Mouse (Mus musculus) forebrain, embryonic 10.5 days (tissue): ENCODE data around the gene Ankrd33. TPM values are rescaled to one million over a fixed set of nuclear protein-coding genes. Genes with fewer than 3 reads are reported as not detected.
"Not testable (repeated sequence)": the region's sequence is repeated elsewhere in the genome, so short reads cannot be mapped to it uniquely, and the experiment has no call there.

Source experiments
- DNase-seq: peaks from one replicate; pipeline ENCODE4 v3.0.0-alpha.2; 2017; ENCODE audit warnings: low spot score; ENCODE audit errors: extremely low spot score
- H3K27ac ChIP-seq: fragments of 300-500 bp; sonication (generic); 2 replicates; pipeline ENCODE4 v1.5.1; 2016; ENCODE audit warnings: mild to moderate bottlenecking
- H3K27me3 ChIP-seq: fragments of 300-500 bp; sonication (generic); 2 replicates; pipeline ENCODE4 v1.6.1; 2016; ENCODE audit warnings: mild to moderate bottlenecking; ENCODE audit not compliant: poor library complexity, severe bottlenecking
- H3K36me3 ChIP-seq: fragments of 300-500 bp; sonication (generic); replicated peaks from 2 replicates; pipeline ENCODE4 v1.6.1; 2016; ENCODE audit warnings: mild to moderate bottlenecking, moderate library complexity
- H3K4me1 ChIP-seq: fragments of 300-500 bp; sonication (generic); 2 replicates; pipeline ENCODE4 v1.6.1; 2016
- H3K4me3 ChIP-seq: fragments of 300-500 bp; sonication (generic); 2 replicates; pipeline ENCODE4 v1.5.1; 2016; ENCODE audit warnings: mild to moderate bottlenecking, moderate library complexity
- H3K9me3 ChIP-seq: fragments of 300-500 bp; sonication (generic); 2 replicates; pipeline ENCODE4 v1.6.1; 2016; ENCODE audit warnings: mild to moderate bottlenecking, moderate library complexity
- WGBS: fragments of 180-500 bp; shearing (Covaris S2); methylation state at CpG from one replicate; pipeline ENCODE4 v1.1.7; 2016; 5-methylcytosine and 5-hydroxymethylcytosine counted together
- polyA plus RNA-seq: library from polyadenylated mRNA; unstranded; fragments of >200 nt; fragmentation: Nextera tagmentation; extraction: Ambion mirVana; gene quantifications from 2 replicates; pipeline ENCODE4 v1.2.1, GENCODE M21; 2016

Gene Ankrd33
- polyA plus RNA-seq, 1 experiment from 2014 or later = not detected

DNA sequence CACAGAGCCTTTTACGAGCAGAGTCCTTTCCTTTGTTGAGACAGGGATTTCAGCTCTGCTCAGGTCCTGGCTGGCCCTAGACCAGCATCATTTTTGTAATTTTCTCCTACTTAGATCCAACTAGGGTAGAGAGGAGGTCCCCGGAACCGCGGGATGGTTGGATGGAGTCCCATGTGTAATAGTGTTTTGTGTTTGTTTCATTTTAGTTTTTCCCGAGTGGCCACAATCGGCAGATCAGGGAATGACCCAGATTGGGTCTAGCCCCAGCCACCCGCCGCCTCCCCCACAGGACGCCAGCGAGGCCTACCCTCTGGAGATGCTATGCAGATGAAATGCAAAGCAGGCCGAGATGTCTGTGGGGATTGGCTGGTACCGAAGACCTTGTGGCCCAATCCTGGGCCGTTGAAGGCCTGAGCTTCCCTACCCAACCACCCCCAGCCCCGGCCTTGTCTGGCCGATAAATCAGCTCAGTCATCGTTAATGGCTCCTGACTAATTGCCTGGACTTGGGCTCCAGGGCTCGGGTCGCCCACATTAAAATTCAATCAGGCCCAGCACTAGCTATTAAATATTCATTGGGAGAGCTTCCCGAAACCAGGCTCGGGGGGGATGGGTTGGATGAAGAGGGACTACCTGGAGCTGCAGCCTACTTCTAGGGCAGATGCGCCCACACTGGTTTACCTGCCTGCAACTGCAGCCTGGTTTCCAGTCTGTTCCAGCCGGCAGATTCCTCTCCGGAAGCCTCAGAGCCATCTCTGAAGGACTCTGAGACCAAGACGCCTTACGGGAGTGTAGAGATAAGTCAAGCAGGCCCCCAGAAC lies 22.5 kb upstream of the Ankrd33 start:
- H3K9me3 ChIP-seq = no peaks in the 10 kb centered on the region
- H3K27me3 ChIP-seq = peaks cover 81% of the 10 kb centered on the region
- peaks cover 76% of the 10 kb centered on the region for H3K4me1 ChIP-seq
- H3K36me3 ChIP-seq = no peaks in the 10 kb centered on the region
- DNase-seq = peak; percentile 73
- WGBS = 7% methylated on average over 25 of the region's 25 CpGs
- H3K27ac ChIP-seq = peak overlapping the region; percentile 76
- peak overlapping the region; percentile 32 for H3K4me3 ChIP-seq

DNA sequence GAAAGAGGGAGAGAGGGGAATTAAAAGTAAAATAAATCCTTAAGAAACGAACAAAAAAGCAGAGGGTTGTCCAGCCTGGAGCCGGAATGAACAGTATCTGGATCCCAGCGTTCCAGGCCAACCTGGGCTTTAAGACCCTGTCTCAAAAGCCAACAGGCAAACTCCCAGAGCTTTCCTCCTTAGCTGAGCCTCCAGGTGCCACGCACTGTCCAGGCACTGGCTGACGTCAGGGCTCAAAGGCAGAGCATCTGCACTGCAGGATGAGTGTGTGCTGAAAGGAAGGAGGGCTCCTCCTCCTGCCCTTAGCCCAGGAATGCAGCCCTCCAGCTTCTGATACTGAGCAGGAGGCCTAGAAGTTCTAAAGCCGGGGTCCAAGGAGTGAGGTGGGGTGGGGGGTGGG lies 21.6 kb upstream of the Ankrd33 start:
- H3K27me3 ChIP-seq = peaks cover 91% of the 10 kb centered on the region
- DNase-seq = no peak
- H3K27ac ChIP-seq = peak overlapping the region; percentile 76
- no peaks in the 10 kb centered on the region for H3K36me3 ChIP-seq
- no peak overlapping the region for H3K4me3 ChIP-seq
- peaks cover 76% of the 10 kb centered on the region for H3K4me1 ChIP-seq
- H3K9me3 ChIP-seq = no peaks in the 10 kb centered on the region
- 37% methylated on average over 6 of the region's 6 CpGs for WGBS

GRCm38 (mm10) chr15:101094979-101095378 lies 20.6 kb upstream of the Ankrd33 start:
- WGBS = 54% methylated on average over 9 of the region's 9 CpGs
- Histone ChIP-seq H3K9me3 (no peaks in the 10 kb centered on the region), H3K27me3 (peaks cover 90% of the 10 kb centered on the region), H3K4me1 (peaks cover 79% of the 10 kb centered on the region), H3K4me3 (peak overlapping the region; percentile 1; the same call in 1 of the 2 replicates), H3K36me3 (no peaks in the 10 kb centered on the region), H3K27ac (peak overlapping the region; percentile 76)
- peak; percentile 57 for DNase-seq

DNA sequence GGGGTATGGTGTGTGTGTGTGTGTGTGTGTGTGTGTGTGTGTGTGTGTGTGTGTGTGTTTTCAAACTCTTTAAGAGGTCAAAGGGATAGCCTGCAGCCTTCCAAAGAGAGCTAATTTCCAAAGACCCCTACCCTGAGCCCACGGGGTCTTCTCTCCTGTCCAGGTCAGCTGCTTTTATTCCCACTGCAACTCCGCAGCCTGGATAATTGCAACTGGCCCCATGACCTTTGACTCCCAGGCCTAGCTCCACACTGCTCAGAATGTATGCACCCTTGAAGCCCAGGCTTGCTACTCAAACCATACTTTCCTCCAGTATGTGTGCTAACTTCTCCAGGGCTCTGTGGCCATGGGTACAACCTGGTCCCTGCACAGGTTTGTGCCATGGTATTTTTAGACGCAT lies 20.2 kb upstream of the Ankrd33 start:
- Histone ChIP-seq H3K27me3 (peaks cover 91% of the 10 kb centered on the region), H3K27ac (peak overlapping the region; percentile 76), H3K9me3 (no peaks in the 10 kb centered on the region), H3K4me1 (peaks cover 79% of the 10 kb centered on the region), H3K4me3 (no peak overlapping the region), H3K36me3 (no peaks in the 10 kb centered on the region)
- no peak for DNase-seq
- WGBS = 46% methylated on average over 3 of the region's 3 CpGs

DNA sequence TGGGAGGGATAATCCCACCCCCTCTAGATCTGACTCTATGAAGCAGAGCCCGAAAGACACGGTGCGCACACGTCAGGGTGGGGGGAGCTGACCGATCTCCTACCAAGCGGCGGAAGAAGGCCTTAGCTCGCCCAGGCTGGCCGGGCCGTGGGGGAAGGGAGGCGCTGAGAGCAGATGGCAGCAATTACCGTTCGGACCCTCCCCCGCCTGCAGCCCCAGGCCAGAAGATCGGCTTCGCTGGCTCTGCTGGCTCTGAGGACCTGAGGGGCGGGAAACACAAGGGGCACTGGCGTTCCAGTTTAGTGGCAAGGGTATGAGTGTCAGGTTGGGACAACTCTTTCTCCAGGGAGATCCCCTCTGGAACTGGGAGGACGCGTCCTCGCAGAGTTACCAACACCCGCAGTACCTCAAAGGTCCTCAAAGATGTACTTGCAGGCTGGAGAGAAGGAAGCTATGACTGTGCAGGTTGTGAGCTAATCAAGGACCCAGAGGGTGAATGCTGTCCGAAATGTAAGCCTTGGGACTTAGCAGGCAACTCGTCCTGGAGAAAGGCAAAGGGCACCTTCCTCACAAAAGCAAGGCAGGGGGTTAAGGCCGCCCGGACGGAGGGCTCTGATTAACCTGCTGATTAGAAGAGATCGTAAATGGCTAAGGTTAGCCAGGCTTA lies 17.4 kb upstream of the Ankrd33 start:
- H3K4me3 ChIP-seq = peak overlapping the region; percentile 40
- peak; percentile 81 for DNase-seq
- no peaks in the 10 kb centered on the region for H3K9me3 ChIP-seq
- peaks cover 73% of the 10 kb centered on the region for H3K4me1 ChIP-seq
- under 1% methylated on average over 28 of the region's 28 CpGs for WGBS
- peaks cover 76% of the 10 kb centered on the region for H3K27me3 ChIP-seq
- H3K36me3 ChIP-seq = no peaks in the 10 kb centered on the region
- H3K27ac ChIP-seq = peak overlapping the region; percentile 76

DNA sequence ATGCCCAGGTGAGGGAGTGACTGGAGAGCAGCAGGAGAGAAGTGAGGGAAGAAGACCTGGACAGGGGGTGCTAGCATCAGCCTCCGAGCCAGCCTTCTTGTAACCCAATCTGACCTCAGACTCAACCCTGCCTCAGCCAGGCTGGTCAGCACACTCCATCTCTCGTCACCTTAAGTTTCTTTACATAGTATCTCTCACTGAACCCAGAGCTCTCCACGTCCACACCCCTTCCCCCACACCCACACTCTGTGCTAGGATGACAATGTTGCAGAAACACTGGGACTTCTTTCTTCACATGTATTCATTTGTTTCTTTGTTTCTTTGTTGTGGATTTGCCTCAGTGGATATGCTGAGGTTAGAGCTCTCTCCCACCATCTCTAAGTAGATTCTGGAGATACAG lies 14.6 kb upstream of the Ankrd33 start:
- peaks cover 52% of the 10 kb centered on the region for H3K27me3 ChIP-seq
- DNase-seq = no peak
- H3K4me3 ChIP-seq = no peak overlapping the region
- H3K36me3 ChIP-seq = no peaks in the 10 kb centered on the region
- H3K27ac ChIP-seq = no peak overlapping the region
- 89% methylated on average over 3 of the region's 3 CpGs for WGBS
- H3K4me1 ChIP-seq = peaks cover 64% of the 10 kb centered on the region
- no peaks in the 10 kb centered on the region for H3K9me3 ChIP-seq

DNA sequence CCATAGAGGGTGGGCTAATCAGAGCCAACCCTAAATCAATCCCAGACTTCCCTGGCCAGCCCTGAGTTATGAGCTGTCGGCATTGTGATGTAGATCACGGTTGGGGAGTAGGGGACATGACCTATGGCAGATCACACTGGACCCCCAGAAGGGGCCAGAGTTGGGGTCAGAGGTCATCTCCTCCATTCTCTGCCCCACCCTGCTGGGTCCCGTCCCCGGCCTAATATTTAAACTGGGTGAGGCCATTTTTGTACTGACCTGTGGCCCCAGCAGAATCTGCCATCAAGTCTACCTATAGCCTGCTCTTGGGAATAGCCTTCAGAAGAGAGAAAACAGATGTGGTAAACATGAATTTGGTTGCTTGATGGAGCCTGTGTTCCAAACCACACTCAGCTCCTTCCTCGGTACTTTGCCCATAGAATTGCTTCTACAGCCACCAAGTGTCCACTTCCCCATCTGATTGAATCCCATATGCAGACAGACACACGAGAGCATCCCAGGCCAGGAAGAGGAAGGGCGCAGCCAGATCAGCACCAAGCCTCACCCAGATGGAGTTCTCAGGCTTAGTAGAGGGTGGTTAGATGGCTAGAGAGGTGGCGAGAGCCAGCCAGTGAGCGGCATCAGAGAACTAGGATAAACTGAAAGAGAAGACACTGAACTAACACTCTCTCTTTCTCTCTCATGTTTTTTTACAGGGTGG lies 11.8 kb upstream of the Ankrd33 start:
- Histone ChIP-seq H3K4me1 (peaks cover 38% of the 10 kb centered on the region), H3K4me3 (no peak overlapping the region), H3K9me3 (no peaks in the 10 kb centered on the region), H3K27me3 (peaks cover 25% of the 10 kb centered on the region), H3K27ac (no peak overlapping the region), H3K36me3 (no peaks in the 10 kb centered on the region)
- no peak for DNase-seq
- 79% methylated on average over 9 of the region's 9 CpGs for WGBS

DNA sequence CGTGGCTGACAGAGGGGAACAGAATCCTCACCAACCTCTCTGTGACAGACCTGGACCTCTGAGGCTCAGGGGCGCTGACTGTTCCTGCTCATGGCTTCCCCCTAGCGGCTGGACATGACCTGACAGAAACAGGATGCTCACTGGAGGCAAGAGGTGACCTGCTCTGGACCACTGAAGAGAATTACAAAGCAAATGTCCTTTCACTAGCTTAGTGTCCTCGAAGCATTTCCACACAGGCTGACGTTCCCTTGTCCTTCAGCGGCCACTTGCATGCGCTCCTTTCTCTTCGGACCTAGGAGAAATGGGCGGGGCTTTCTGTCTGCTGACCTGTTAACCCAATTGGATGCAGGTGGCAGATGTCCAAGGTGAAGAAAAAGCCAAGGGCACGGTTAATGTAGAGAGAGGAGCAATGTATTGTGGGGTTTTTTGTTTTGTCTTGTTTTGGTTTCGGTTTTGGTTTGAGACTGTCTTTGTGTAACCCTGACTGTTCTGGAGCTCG lies 10.0 kb upstream of the Ankrd33 start:
- Histone ChIP-seq H3K27ac (no peak overlapping the region), H3K27me3 (peaks cover 10% of the 10 kb centered on the region; the same call in 1 of the 2 replicates), H3K9me3 (no peaks in the 10 kb centered on the region), H3K36me3 (no peaks in the 10 kb centered on the region), H3K4me3 (no peak overlapping the region), H3K4me1 (peaks cover 33% of the 10 kb centered on the region)
- peak; percentile 81 for DNase-seq
- WGBS = 16% methylated on average over 12 of the region's 12 CpGs

- 88% methylated on average over 10 of the region's 10 CpGs for WGBS
- no peaks in the 10 kb centered on the region for H3K36me3 ChIP-seq
- no peaks in the 10 kb centered on the region for H3K9me3 ChIP-seq
Measured at GRCm38 (mm10) chr15:101106011-101106410, 9.5 kb upstream of the Ankrd33 start.

DNA sequence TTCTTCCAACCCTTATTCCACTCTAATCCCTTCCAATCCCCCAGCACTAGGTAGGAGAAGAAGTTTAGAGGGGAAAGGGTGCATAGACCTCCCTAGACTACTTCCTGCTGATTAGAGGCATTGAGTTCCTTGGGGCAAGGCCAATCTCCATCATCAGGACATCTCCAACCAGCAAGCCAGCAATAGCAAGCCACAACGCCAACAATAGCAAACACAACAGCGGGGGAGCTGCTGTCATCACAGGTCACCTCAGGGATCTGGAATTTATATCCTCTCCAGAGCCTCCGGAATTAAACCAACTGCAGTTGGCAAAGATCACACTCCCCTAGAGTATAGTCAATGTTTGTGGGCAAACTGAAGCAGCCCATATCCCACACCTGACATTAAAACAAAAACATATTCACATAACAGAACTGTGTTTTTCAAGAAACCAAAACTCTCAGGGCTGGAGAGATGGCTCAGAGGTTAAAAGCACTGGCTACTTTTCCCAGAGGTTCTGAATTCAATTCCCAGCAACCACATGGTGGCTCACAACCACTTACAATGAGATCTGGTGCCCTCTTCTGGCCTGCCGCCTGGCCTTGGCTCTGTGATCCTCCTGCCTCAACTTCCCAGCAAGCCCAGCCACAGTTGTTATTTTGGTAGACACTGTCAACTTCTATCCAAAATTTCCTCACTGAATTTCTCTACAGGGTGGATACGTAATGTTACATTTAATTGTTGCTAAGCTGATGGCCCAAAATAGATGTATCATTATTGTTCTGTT lies 7.5 kb upstream of the Ankrd33 start:
- DNase-seq = no peak
- Histone ChIP-seq H3K27ac (no peak overlapping the region), H3K27me3 (peaks cover 14% of the 10 kb centered on the region), H3K4me1 (peaks cover 22% of the 10 kb centered on the region), H3K4me3 (no peak overlapping the region), H3K36me3 (no peaks in the 10 kb centered on the region), H3K9me3 (no peaks in the 10 kb centered on the region)
- WGBS = 90% methylated on average over 5 of the region's 5 CpGs

More at GRCm38 (mm10) chr15:101106011-101106410, 9.5 kb upstream of the Ankrd33 start:
- H3K4me3 ChIP-seq = no peak overlapping the region
- no peak for DNase-seq
- H3K27me3 ChIP-seq = peaks cover 9% of the 10 kb centered on the region
- peaks cover 33% of the 10 kb centered on the region for H3K4me1 ChIP-seq
- H3K27ac ChIP-seq = no peak overlapping the region

GRCm38 (mm10) chr15:101113176-101113575 lies 2.4 kb upstream of the Ankrd33 start:
- no peak overlapping the region for H3K4me3 ChIP-seq
- H3K9me3 ChIP-seq = peaks cover 3% of the 10 kb centered on the region; the same call in 1 of the 2 replicates
- 93% methylated on average over 8 of the region's 8 CpGs for WGBS
- no peak for DNase-seq
- peaks cover 9% of the 10 kb centered on the region for H3K27me3 ChIP-seq
- no peaks in the 10 kb centered on the region for H3K36me3 ChIP-seq
- no peaks in the 10 kb centered on the region for H3K4me1 ChIP-seq
- H3K27ac ChIP-seq = no peak overlapping the region

GRCm38 (mm10) chr15:101113778-101114177 lies 1.8 kb upstream of the Ankrd33 start:
- not testable (repeated sequence) for H3K9me3 ChIP-seq, H3K36me3 ChIP-seq
- WGBS = 87% methylated on average over 2 of the region's 2 CpGs

More at GRCm38 (mm10) chr15:101113778-101114177, 1.8 kb upstream of the Ankrd33 start:
- DNase-seq, H3K4me3 ChIP-seq, H3K27me3 ChIP-seq, H3K4me1 ChIP-seq, H3K27ac ChIP-seq: not testable (repeated sequence)
